Mouse (Mus musculus) E14TG2a.4 (cell line): ENCODE measurements at regions not wholly inside any gene's neighbourhood (a gene's known extent, or its start where the extent isn't known, plus 50 kb on each side); places are given as distances from the start of the nearest gene placed in this dataset.

Experiments
- H3K27me3 ChIP-seq: 2 replicates; pipeline ENCODE4 v1.6.1; 2014; ENCODE audit warnings: low read length, control low read depth; ENCODE audit not compliant: insufficient read depth
- H3K36me3 ChIP-seq: 2 replicates; pipeline ENCODE4 v1.6.1; 2014; ENCODE audit warnings: low read length, control low read depth; ENCODE audit not compliant: insufficient read depth
- H3K4me1 ChIP-seq: replicated peaks from 2 replicates; pipeline ENCODE4 v1.6.1; 2014; ENCODE audit warnings: low read depth, low read length, control low read depth
- H3K4me3 ChIP-seq: replicated peaks from 2 replicates; pipeline ENCODE4 v1.5.1; 2014; ENCODE audit warnings: mild to moderate bottlenecking, low read length
- H3K9me3 ChIP-seq: 2 replicates; pipeline ENCODE4 v1.6.1; 2014; ENCODE audit warnings: low read length, control low read depth
- CTCF ChIP-seq: conservative IDR thresholded peaks from 2 replicates; pipeline ENCODE4 v1.5.1; 2014; ENCODE audit warnings: low read length
- NANOG ChIP-seq: IDR thresholded peaks from 2 replicates; pipeline ENCODE4 v1.6.1; 2014; ENCODE audit warnings: borderline replicate concordance, low read length, mixed read lengths
- POU5F1 ChIP-seq: IDR thresholded peaks from 2 replicates; pipeline ENCODE4 v1.6.1; 2014; ENCODE audit warnings: low read length, borderline replicate concordance

- no peaks in the 10 kb centered on the region for H3K27me3 ChIP-seq
- no peaks in the 10 kb centered on the region for H3K36me3 ChIP-seq
- no peak overlapping the region for H3K4me3 ChIP-seq
- TF ChIP-seq POU5F1 (no peak), CTCF (no peak), NANOG (no peak)
- H3K9me3 ChIP-seq, result no peaks in the 10 kb centered on the region
- no peaks in the 10 kb centered on the region for H3K4me1 ChIP-seq
These were observed 100.1 kb upstream of the Prdm1 start for GRCm38 (mm10) chr10:44628387-44628786.

- H3K27me3 ChIP-seq, result no peaks in the 10 kb centered on the region
- no peaks in the 10 kb centered on the region for H3K4me1 ChIP-seq
- H3K4me3 ChIP-seq, result no peak overlapping the region
- TF ChIP-seq NANOG (no peak), POU5F1 (no peak), CTCF (no peak)
- H3K36me3 ChIP-seq, result no peaks in the 10 kb centered on the region
- no peaks in the 10 kb centered on the region for H3K9me3 ChIP-seq
These were observed 99.1 kb upstream of the Prdm1 start for GRCm38 (mm10) chr10:44627431-44627830.

- H3K4me1 ChIP-seq, result no peaks in the 10 kb centered on the region
- H3K9me3 ChIP-seq, result no peaks in the 10 kb centered on the region
- H3K36me3 ChIP-seq, result no peaks in the 10 kb centered on the region
- no peak overlapping the region for H3K4me3 ChIP-seq
- H3K27me3 ChIP-seq, result no peaks in the 10 kb centered on the region
- no peak for TF ChIP-seq POU5F1
- no peak for TF ChIP-seq CTCF
- TF ChIP-seq NANOG, result no peak
These were observed 97.2 kb upstream of the Prdm1 start for GRCm38 (mm10) chr10:44625521-44625920.

- Histone ChIP-seq H3K4me1 (no peaks in the 10 kb centered on the region), H3K36me3 (no peaks in the 10 kb centered on the region), H3K4me3 (no peak overlapping the region), H3K27me3 (no peaks in the 10 kb centered on the region), H3K9me3 (no peaks in the 10 kb centered on the region)
- TF ChIP-seq POU5F1 (no peak), CTCF (no peak), NANOG (no peak)
These were observed 87.3 kb upstream of the Prdm1 start for GRCm38 (mm10) chr10:44615586-44615985.

- H3K9me3 ChIP-seq, result no peaks in the 10 kb centered on the region
- H3K27me3 ChIP-seq, result no peaks in the 10 kb centered on the region
- no peak for TF ChIP-seq NANOG
- TF ChIP-seq CTCF, result no peak
- no peak for TF ChIP-seq POU5F1
- H3K4me3 ChIP-seq, result no peak overlapping the region
- no peaks in the 10 kb centered on the region for H3K36me3 ChIP-seq
- no peaks in the 10 kb centered on the region for H3K4me1 ChIP-seq
These were observed 84.3 kb upstream of the Prdm1 start for GRCm38 (mm10) chr10:44612571-44612970.

GRCm38 (mm10) chr10:44611399-44611798 is 83.1 kb upstream of the Prdm1 start:
- no peak for TF ChIP-seq NANOG
- no peak for TF ChIP-seq CTCF
- no peak for TF ChIP-seq POU5F1
- Histone ChIP-seq H3K4me3 (no peak overlapping the region), H3K4me1 (no peaks in the 10 kb centered on the region), H3K36me3 (no peaks in the 10 kb centered on the region), H3K27me3 (no peaks in the 10 kb centered on the region), H3K9me3 (no peaks in the 10 kb centered on the region)

DNA sequence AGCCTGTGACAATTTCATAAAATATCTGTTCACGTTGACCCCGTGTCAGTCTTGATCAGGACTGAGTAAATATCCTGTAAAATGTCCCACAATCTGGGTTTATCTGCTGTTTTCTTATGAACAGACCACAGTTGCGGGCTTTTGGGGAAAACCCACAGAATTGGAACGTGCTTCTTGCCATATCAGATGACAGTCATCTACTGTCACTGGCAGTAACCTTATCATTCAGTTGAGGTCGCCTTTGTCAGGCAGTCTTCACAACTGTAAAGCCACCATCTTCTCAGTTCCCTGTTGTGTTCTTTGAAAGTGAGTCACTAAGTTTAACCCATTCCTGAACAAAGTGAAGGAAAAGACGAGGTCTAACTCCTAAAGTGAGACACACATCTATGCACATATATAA is 80.9 kb upstream of the Prdm1 start:
- H3K9me3 ChIP-seq, result no peaks in the 10 kb centered on the region
- no peak overlapping the region for H3K4me3 ChIP-seq
- H3K4me1 ChIP-seq, result no peaks in the 10 kb centered on the region
- H3K36me3 ChIP-seq, result no peaks in the 10 kb centered on the region
- H3K27me3 ChIP-seq, result no peaks in the 10 kb centered on the region
- TF ChIP-seq NANOG, result no peak
- TF ChIP-seq CTCF, result no peak
- no peak for TF ChIP-seq POU5F1

GRCm38 (mm10) chr10:44607334-44607851 is 79.1 kb upstream of the Prdm1 start:
- Histone ChIP-seq H3K27me3 (peaks cover 5% of the 10 kb centered on the region; the same call in 1 of the 2 replicates), H3K4me3 (no peak overlapping the region), H3K36me3 (no peaks in the 10 kb centered on the region), H3K9me3 (no peaks in the 10 kb centered on the region), H3K4me1 (no peaks in the 10 kb centered on the region)
- TF ChIP-seq CTCF (no peak), NANOG (no peak), POU5F1 (no peak)

DNA sequence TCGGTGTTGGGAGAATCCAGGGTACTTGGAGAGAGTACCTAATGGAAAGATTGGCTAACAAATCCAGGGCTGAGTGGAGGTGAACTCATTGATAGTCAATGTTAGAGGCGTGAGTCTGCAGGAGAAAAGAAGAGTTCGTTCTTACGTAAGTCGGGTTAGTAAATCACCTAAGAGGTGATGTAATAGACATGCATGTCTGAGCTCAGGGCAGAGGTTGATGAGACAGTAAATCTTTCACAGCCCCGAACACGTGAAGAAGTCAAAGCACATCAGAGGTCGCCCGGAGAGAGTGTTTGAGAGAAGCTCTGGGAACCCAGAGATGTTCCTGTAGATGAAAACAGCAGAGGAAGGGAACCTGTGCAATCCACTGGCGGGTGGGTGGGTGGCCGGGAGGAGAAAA is 76.2 kb upstream of the Prdm1 start:
- Histone ChIP-seq H3K4me1 (peaks cover 5% of the 10 kb centered on the region; the same call in 1 of the 2 replicates), H3K9me3 (no peaks in the 10 kb centered on the region), H3K4me3 (no peak overlapping the region), H3K36me3 (no peaks in the 10 kb centered on the region), H3K27me3 (peaks cover 5% of the 10 kb centered on the region)
- TF ChIP-seq NANOG (no peak), CTCF (no peak), POU5F1 (no peak)
